Mouse (Mus musculus): ENCODE data around the gene Mcm6.
A peak's percentile ranks its signal among the peaks of the same experiment; 100 is the strongest.
"Not testable (repeated sequence)": the region's sequence is repeated elsewhere in the genome, so short reads cannot be mapped to it uniquely, and the experiment has no call there.

The Mcm6 gene

DNA sequence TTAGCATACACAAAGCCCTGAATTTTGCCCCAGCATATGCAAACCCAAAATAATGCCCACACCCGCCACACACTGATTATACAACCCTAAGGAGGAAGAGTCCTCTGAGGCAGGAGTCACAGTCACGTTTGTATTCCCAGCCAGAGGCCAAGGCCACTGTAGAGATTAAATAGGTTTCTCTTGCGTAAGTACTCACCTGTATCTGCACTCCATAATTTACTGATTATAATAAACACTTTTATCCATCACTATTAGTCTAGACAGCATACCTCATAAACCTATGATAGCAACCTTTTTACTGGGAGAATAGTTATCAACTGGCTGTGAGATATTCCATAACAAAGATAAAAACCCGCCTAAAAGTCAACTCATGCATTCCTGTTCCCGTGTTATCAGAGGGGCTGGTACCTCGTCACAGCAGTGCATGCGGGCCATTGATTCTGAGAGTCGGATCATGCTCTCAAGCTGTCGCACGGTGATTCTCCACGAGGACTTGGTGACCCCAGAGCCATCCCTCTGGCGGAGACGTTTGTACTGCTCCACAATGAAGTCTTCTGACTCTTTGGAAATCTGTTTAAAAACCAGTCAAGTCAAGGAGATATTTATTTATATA lies 21.6 kb downstream of the Mcm6 start:
- no peak for DNase-seq (ENCODE audit: low read depth, low spot score)

DNA sequence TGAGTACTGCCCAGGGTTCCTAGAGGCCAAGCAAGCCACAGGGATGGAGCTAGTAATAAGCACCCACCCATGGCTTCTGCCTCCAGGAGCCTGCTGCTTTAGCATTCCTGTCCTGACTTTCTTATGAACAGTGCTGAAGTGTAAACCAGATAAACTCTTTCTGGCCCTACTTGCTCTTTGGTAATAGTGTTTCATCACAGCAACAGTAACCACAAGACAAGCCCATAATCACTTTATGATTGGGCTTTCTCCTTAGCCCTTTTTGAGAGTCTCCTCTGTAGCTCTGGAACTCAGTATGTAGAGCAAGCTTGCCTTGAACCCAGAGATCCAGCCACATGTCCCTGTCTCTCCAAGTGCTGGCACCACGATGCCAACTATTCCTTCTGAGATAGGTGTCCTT lies 29.2 kb downstream of the Mcm6 start:
- DNase-seq (ENCODE audit: low read depth, low spot score): no peak

DNA sequence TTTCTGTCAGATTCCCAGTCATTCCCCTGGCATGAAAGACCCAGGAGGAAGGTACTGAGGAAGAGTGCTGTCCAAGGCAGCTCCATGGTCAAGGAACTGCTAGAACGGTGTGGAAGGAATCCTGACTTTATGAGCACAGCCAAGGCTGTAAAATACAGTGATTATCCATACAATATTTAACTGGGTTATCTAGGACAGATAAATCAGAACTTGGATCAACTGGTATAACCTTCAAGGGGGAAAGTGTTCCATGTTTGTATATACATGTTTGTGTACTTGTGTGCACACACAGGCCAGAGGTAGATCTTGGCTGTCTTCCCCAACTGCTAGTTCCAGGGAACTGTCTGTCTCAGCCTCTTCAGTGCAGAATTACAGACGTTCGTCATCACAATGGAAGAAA lies 31.2 kb downstream of the Mcm6 start, which contains the start of gene Lct:
Lct (minus strand) TSS at position 101 of the 400 bp plus-strand sequence.
- no peak for DNase-seq (ENCODE audit: low read depth, low spot score)

DNA sequence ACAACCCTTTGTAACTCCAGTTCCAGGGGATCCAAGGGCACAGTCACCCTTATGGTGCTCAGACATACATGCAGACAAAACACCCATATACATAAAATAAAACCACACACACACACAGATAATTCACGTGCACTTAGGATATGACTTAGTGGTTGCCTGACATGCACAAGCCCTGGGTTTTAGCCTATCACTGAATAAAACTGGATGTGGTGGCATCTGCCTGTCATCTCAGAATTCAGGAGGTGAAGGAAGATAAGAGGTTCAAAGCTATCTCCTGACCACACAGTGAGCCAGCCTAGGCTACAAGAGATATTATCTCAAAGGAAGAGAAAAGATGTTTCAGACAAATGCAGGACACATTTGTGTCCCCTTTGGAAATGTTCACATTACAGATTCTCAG lies 32.3 kb downstream of the Mcm6 start:
- DNase-seq (ENCODE audit: low read depth, low spot score): no peak

DNA sequence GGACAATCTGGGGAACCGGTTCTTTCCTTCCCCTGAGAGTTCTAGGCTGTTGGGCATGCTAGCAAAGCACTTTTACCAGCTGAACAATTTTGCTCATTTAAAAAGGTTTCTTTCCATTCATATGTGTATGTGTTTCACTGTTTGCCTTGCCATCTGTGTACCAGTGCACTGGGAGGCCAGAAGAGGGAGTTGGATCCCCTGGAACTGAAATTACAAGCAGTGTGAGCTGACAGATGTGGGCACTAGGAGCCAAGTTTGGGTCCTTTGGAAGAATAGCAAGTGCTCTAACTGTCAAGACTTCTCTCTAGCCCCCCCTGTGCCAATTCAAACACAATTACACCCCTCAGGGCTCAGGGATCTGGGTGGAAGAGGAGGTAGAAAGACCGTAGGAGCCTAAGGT lies 34.7 kb downstream of the Mcm6 start:
- no peak for DNase-seq (ENCODE audit: low read depth, low spot score)

DNA sequence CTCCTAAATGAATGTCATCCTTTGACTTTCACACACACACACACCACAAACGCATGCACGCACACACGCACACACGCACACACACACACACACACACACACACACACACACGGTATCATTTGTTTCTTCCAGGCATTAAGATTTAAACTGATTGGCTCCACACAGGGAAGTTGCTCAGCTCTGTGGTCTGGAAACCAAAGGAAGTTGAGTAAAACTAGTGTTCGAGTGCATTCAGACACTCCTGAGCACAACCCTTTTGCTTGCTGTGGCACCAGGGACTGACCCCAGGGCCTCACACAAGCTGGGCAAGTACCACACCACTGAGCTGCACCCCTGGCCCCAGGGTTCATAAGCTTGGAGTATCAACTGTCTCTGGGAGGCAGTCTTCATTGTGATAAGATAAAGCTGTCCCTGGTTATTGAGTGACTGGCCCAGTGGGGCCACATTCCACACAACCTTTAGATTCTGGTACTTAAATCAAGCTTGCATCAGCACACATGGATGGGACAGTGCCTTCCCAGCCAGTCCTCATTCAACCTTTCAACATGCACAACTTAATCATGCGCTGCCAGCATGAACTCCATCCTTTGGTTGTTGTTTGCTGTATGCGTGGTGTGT lies 36.3 kb downstream of the Mcm6 start:
- DNase-seq (ENCODE audit: low read depth, low spot score): no peak

DNA sequence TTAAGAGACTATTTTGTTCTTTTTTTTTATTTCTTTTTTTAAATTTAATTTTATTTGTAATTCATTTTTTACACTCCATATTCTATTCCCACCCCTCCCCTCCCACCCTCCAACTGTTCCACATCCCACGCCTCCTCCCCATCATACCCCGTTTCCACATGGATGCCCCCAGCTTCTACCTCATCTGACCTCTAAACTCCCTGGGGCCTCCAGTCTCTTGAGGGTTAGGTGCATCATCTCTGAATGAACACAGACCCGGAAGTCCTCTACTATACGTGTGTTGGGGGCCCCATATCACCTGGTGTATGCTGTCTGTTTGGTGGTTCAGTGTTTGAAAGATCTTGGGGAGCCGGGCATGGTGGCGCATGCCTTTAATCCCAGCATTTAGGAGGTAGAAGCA lies 40.2 kb downstream of the Mcm6 start:
- not testable (repeated sequence) for DNase-seq (ENCODE audit: low read depth, low spot score)

DNA sequence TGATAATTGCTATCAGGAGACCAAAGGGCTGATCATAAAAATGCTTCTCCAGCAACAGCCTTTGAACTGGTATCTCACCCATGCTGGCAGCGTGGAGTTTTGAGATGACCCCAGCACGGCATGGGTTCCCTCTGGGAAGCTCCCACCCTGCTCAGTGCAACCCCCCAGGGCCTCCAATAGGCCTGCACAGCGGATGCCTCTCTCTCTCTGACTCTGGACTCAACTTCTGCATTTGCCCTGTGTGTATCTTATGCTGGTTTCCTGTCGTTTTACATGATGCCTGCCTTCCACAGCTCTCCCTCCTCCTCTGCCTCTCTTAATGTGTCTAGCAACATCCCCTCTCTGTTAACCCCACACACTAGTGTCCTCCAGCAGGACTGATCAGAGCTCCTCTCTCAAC lies 44.8 kb downstream of the Mcm6 start:
- DNase-seq (ENCODE audit: low read depth, low spot score): no peak

DNA sequence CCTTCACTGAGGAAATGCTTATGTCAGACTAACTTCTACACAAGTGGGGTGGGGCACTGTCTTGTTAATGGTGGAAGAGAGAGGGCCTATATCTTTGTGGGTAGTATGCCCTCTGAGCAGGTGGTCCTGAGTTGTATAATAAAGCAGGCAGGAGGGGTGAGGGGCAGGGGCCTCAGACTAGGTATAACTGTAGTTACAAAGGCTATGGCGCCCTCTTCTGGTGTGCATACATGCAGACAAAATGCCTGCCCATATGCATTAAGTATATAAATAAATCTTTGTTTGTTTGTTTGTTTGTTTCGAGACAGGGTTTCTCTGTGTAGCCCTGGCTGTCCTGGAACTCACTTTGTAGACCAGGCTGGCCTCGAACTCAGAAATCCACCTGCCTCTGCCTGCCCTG lies 50.4 kb downstream of the Mcm6 start:
- no peak for DNase-seq (ENCODE audit: low read depth, low spot score)

DNA sequence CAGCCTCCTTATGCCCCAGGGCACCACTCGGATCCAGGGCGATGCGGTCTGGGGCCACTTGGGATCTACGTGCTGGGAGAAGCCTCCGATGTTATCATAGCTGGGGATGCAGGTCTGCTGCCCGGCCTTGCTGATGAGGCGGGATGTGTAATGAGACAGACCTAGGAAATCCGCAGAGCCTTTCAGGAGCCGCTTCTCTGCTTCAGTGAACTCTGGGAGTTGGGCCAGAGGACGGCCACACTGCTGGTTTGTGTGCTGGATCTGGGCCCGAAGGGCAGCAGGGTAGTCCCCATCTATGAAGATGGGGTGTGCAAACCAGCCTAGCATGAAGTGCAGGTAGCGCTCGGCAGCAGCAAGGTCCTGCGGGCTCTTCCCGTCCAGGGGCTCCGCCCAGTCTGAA lies 55.6 kb downstream of the Mcm6 start:
- peak; percentile 30 for DNase-seq (ENCODE audit: low read depth, low spot score)

DNA sequence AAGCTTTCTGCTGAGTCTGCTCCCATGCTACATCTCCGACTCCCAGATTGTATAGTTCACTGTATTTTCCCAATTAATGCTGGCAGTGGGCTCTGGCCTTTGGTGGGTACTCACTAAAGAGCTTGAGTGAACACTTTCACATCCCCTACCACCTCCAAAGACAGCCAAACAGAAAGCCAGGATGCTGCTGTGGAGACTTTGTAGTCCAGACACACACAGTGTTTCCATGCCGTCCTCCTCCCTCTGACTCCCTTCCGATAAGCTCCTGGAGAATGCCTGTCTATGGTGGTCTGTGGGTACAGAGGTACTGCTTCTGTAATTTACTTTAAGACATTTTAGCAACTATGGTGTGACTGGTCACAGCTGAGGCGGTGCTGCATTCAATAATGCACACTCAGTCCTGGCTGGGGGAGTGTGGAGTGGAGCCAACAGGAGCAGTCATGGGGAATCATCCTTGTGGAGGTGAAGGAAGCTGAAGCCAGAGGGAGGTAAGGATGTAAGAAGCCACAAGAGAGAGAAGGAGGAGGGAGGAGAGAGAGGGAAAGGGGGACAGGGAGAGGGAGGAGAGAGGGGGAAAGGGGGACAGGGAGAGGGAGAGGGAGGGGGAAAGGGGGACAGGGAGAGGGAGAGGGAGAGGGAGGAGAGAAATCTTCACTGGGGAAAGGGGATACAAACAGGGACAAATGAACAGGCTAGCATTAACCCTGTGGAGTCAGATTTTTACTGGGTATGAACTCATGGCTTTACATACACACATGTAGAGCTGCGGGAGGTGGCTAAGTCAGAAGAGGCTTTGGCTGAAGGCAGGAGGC lies 63.5 kb downstream of the Mcm6 start:
- no peak for DNase-seq (ENCODE audit: low read depth, low spot score)

DNA sequence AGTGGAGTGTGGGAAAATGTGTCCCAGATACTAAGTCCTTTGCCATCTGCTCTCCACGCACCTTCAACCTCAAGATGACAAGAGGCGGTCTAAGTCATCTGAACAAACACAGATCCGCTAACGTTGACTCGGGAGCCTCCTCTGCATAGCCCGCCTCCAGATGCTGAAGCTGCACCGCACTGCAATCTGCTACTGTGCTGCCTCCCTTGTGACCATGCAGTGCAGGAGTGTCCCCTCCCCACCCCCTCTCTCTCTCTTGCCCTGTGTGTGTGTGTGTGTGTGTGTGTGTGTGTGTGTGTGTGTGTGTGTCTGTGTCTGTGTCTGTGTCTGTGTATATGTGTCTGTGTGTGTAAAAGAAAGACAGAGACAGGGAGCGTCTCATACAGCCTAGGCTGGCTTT lies 64.2 kb downstream of the Mcm6 start:
- DNase-seq (ENCODE audit: low read depth, low spot score): no peak

DNA sequence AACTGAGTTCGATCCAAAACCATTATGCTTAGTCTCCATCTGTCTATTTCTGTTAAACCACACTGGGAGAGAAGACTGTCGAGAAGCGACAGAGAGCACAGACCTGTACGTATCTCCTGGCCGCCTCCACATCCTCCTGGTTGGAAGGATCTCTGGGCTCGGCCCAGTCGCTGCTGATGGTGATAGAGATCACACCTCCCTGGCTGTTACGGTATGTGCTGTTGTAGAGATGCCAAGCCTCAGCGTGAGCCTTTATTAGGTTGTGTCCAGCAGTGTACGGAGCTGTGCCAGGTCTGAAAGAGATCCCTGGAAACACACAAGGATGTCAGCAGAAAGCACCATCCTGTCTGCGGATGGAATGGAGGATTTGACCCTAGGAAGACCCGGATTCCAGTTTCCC lies 65.9 kb downstream of the Mcm6 start:
- DNase-seq (ENCODE audit: low read depth, low spot score): no peak

DNA sequence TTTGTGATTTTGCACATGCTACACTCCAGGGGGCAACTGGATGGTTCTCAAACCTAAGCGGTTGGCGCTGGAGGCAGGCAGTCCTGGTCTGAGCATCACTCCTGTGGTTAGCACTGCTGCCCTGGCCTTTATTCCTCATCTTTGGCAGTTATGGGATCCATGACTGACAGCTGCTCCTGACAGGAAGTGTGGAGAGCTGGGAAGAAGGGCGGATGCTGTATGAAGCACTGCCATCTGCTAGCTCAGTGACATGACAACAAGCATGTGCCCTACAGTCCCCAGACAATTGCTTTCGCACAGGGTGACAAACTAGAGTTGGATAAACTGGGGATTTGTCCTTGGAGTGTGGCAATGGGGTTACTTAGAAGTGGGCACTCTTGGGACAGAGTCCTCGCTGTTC lies 69.2 kb downstream of the Mcm6 start:
- no peak for DNase-seq (ENCODE audit: low read depth, low spot score)

DNA sequence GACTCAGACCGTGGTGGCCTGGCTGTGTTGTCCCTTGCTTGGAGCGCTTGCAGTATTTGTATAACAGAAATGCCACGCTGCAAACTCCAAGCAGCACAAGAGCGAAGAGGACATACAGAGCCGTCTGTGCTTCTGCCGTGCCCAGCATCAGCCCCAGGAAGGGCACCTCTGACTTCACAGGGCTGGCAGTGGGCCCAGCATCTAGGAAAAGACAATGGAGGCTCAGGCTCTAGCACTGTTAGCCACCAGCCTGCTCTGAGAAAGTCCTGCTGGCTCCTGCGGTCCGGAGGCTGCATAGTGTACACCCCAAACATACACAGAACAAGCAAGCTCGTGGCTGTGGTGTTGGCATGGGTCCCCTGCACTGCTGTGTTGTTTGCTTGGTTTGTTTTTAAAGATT lies 74.3 kb downstream of the Mcm6 start:
- DNase-seq (ENCODE audit: low read depth, low spot score): no peak

DNA sequence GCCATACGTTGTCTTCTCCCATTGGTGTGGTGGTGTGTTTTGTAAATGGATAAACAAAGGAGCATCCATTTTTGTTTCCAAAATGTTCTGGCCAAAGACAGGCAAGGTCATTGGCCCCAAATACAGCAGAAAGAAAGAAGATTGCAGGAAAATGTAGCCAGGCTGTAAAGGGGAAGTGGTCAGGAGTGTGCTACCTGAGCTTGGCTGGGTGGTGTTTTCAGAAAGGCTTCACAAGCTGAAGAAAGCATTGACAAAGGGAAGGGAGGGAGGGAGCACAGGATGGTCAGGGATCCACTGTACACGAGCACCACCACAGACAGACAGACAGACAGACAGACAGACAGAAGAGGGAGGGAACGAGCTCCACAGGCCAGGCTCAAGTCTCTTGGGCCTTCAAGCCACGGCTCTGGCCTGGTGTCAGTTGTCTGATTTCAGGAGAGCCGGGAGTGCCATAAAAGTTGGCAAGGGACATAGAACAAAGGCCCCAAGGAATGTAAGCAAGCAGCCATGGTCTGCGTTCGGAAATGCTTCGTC lies 75.2 kb downstream of the Mcm6 start:
- no peak for DNase-seq (ENCODE audit: low read depth, low spot score)

DNA sequence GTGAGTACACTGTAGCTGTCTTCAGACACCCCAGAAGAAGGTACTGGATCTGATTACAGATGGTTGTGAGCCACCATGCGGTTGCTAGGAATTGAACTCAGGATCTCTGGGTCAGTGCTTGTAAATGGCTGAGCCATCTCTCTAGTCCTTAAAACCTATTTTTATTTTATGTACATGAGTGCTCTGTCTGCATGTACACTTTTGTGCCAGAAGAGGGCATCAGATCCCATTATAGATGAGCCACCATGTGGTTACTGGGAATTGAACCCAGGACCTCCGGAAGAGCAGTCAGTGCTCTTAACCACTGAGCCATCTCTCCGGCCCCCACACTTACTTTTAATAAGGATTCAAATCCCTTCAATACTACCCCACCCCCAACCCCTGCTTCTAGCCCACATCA lies 76.5 kb downstream of the Mcm6 start:
- peak; percentile 39 for DNase-seq (ENCODE audit: low read depth, low spot score)

DNA sequence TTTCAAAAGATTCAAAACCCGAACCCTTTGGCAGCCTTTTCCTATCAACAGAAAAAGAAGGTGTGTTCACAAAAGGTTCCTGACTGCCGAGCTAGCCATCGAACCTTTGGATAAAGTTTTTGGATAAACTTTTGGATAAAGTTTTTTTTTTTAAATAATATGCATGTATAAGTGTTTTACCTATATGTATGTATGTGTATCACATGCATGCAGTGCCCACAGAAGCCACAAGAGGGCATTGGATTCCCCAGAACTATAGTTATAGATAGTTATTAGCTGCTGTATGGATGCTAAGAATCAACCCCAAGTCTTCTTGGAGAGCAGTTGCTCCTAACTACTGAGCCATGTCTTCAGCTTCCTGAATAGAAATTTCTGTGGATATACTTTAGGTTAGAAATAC lies 77.7 kb downstream of the Mcm6 start:
- peak; percentile 52 for DNase-seq (ENCODE audit: low read depth, low spot score)
